Mouse (Mus musculus): Measurements from ENCODE around the gene Naa20. TPM values are rescaled to one million over a fixed set of nuclear protein-coding genes. Genes with fewer than 3 reads are reported as not detected.

Gene Naa20
- polyA plus RNA-seq, 1 experiment from 2014 or later: 145 TPM

DNA sequence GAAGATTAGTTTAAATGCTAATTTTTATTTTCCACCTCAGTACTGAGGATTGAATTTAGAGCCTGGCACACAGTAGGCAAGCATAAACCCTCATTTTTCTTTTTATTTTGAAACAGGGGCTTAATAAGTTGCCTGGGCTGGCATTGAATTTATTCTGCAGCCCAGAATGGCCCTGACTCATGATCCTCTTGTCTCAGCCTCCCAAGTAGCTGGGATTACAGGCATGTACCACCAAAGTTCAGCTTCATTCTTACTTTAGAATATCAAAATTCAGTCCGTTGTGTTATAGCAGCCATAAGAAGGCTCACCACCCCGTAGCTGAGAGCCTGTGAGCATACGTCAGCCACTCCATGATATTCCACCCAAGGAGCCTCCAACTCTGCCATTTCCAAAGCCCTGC lies 35.7 kb upstream of the Naa20 start:
- no peak for ATAC-seq (ENCODE audit: low read depth)
- H3K4me2 ChIP-seq (ENCODE audit: low read depth, low read length): no peak overlapping the region
- H3K9ac ChIP-seq (replicated peaks; ENCODE audit: low read depth, low read length): no peak overlapping the region
- H3K27ac ChIP-seq (ENCODE audit: low read depth, low read length): no peak overlapping the region
- no peaks in the 10 kb centered on the region for H3K27me3 ChIP-seq (ENCODE audit: control insufficient read depth, insufficient read depth, low read length)
- H3K4me1 ChIP-seq (ENCODE audit: control insufficient read depth, insufficient read depth, low read length): no peaks in the 10 kb centered on the region
- no peaks in the 10 kb centered on the region for H3K36me3 ChIP-seq (ENCODE audit: control insufficient read depth, insufficient read depth, low read length)
- no peaks in the 10 kb centered on the region for H3K9me3 ChIP-seq (ENCODE audit: control insufficient read depth, low read length)
- whole genome bisulfite sequencing: 98% methylated on average over 3 of the region's 3 CpGs
- H3K4me3 ChIP-seq (ENCODE audit: low read depth, low read length): no peak overlapping the region

DNA sequence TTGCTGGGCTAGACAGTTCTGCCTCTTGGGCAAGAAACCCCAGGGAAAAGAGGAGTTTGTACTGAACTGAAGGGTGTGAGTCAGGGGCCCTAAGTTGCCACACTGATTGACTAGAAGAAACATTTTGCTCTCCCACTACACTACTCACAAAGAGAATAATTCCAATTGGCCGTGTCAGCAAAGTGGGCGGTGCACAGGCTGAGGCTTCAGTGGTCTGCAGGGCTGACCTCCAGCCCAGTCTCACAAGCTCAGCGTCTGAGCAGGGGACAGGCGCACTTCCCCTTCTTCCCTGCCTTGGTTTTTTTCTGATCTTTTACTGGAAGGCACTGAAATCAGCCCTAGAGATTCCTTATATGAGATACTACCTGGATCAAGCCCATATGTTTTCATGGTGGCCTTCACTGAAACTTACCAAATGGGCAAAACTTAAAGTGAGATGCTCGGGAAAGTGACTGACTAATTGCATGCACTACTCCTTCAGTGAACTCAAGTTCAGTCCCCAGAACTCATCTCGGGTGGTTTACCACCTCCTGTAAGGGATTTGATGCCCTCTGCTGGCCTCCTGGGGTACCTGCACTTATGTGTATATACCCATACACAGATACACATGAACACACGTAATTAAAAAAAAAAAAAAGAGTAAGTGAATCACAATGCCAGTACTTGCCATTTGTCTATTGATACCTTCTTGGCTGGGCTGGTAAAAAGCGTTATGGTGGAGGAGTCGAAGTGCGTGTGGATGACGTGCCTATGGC lies 35.0 kb upstream of the Naa20 start:
- Histone ChIP-seq H3K4me1 (ENCODE audit: control insufficient read depth, insufficient read depth, low read length) (no peaks in the 10 kb centered on the region), H3K4me3 (ENCODE audit: low read depth, low read length) (no peak overlapping the region), H3K4me2 (ENCODE audit: low read depth, low read length) (no peak overlapping the region), H3K27me3 (ENCODE audit: control insufficient read depth, insufficient read depth, low read length) (no peaks in the 10 kb centered on the region), H3K36me3 (ENCODE audit: control insufficient read depth, insufficient read depth, low read length) (no peaks in the 10 kb centered on the region), H3K9me3 (ENCODE audit: control insufficient read depth, low read length) (no peaks in the 10 kb centered on the region), H3K27ac (ENCODE audit: low read depth, low read length) (no peak overlapping the region), H3K9ac (replicated peaks; ENCODE audit: low read depth, low read length) (no peak overlapping the region)
- WGBS: 93% methylated on average over 11 of the region's 11 CpGs
- ATAC-seq (ENCODE audit: low read depth): no peak

DNA sequence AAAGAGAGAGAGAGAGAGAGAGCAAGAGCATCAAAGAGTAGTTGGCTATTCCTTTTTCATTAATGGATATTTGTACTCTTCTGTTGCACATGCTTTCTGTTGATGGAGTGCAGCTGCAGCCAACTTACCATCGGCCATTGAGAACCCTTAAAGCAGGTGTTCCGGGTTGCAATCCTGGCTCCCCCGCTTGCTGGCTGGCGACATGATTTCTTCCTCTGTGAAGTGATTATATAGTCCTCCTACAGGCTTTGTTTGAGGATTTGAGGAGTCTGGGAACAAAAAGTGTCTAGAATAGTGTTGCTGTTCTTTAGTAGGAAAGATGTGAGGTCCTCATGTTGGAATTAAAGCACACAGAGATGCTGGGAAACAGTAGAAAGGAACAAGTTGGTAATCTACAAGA lies 30.6 kb upstream of the Naa20 start:
- H3K27me3 ChIP-seq (ENCODE audit: control insufficient read depth, insufficient read depth, low read length): no peaks in the 10 kb centered on the region
- ATAC-seq (ENCODE audit: low read depth): no peak
- no peak overlapping the region for H3K9ac ChIP-seq (replicated peaks; ENCODE audit: low read depth, low read length)
- WGBS: 86% methylated on average over 4 of the region's 4 CpGs
- H3K4me2 ChIP-seq (ENCODE audit: low read depth, low read length): no peak overlapping the region
- H3K4me1 ChIP-seq (ENCODE audit: control insufficient read depth, insufficient read depth, low read length): no peaks in the 10 kb centered on the region
- H3K27ac ChIP-seq (ENCODE audit: low read depth, low read length): no peak overlapping the region
- H3K4me3 ChIP-seq (ENCODE audit: low read depth, low read length): no peak overlapping the region
- H3K9me3 ChIP-seq (ENCODE audit: control insufficient read depth, low read length): no peaks in the 10 kb centered on the region
- H3K36me3 ChIP-seq (ENCODE audit: control insufficient read depth, insufficient read depth, low read length): no peaks in the 10 kb centered on the region; the same call in 1 of the 2 replicates

DNA sequence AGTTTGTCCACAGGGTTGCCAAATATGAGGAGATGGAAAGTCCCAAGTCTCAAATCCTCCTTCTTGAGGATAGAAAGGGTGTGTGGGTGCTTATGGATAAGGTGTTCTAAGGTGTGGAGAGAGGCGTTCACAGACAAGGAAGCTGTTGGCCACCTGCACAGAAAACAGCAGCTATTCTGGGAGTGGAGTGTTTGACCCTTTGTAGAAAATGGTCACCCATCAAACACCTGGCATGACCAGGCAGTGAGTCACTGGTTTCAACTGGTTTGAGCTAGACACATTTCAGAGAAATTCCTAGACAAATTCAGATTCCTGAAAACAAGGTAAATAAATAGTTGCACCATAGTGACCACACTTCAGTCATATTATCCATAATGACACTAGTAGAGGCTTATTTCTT lies 29.8 kb upstream of the Naa20 start:
- no peak overlapping the region for H3K4me3 ChIP-seq (ENCODE audit: low read depth, low read length)
- H3K27ac ChIP-seq (ENCODE audit: low read depth, low read length): no peak overlapping the region
- H3K4me1 ChIP-seq (ENCODE audit: control insufficient read depth, insufficient read depth, low read length): no peaks in the 10 kb centered on the region
- no peak overlapping the region for H3K9ac ChIP-seq (replicated peaks; ENCODE audit: low read depth, low read length)
- H3K27me3 ChIP-seq (ENCODE audit: control insufficient read depth, insufficient read depth, low read length): no peaks in the 10 kb centered on the region
- H3K4me2 ChIP-seq (ENCODE audit: low read depth, low read length): no peak overlapping the region
- H3K36me3 ChIP-seq (ENCODE audit: control insufficient read depth, insufficient read depth, low read length): no peaks in the 10 kb centered on the region; the same call in 1 of the 2 replicates
- WGBS: 94% methylated on average over 1 of the region's 1 CpGs
- ATAC-seq (ENCODE audit: low read depth): no peak
- no peaks in the 10 kb centered on the region for H3K9me3 ChIP-seq (ENCODE audit: control insufficient read depth, low read length)

DNA sequence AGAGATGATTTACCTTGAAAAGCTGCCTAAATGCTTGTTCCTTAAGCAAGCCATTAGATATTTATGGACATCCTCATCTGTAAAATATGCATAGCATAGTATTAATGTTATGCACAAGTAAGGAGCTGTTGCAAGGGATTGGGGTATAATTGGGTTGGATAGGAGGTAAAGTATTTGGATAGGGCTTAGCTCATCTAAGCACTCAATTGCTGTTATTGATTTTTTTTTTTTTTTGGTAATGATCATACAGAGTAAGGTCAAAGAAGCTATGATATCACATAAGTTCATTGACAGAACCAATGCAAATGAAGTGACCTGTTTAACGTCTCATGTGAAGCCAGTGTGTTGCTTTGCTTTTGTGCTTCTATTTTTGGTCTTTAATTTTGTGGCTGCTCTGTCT lies 27.9 kb upstream of the Naa20 start:
- H3K27me3 ChIP-seq (ENCODE audit: control insufficient read depth, insufficient read depth, low read length): no peaks in the 10 kb centered on the region
- 77% methylated on average over 1 of the region's 1 CpGs for WGBS
- no peak overlapping the region for H3K27ac ChIP-seq (ENCODE audit: low read depth, low read length)
- no peaks in the 10 kb centered on the region; the same call in 1 of the 2 replicates for H3K36me3 ChIP-seq (ENCODE audit: control insufficient read depth, insufficient read depth, low read length)
- H3K9ac ChIP-seq (replicated peaks; ENCODE audit: low read depth, low read length): no peak overlapping the region
- no peak overlapping the region for H3K4me3 ChIP-seq (ENCODE audit: low read depth, low read length)
- ATAC-seq (ENCODE audit: low read depth): no peak
- H3K4me2 ChIP-seq (ENCODE audit: low read depth, low read length): no peak overlapping the region
- H3K4me1 ChIP-seq (ENCODE audit: control insufficient read depth, insufficient read depth, low read length): no peaks in the 10 kb centered on the region
- no peaks in the 10 kb centered on the region for H3K9me3 ChIP-seq (ENCODE audit: control insufficient read depth, low read length)

DNA sequence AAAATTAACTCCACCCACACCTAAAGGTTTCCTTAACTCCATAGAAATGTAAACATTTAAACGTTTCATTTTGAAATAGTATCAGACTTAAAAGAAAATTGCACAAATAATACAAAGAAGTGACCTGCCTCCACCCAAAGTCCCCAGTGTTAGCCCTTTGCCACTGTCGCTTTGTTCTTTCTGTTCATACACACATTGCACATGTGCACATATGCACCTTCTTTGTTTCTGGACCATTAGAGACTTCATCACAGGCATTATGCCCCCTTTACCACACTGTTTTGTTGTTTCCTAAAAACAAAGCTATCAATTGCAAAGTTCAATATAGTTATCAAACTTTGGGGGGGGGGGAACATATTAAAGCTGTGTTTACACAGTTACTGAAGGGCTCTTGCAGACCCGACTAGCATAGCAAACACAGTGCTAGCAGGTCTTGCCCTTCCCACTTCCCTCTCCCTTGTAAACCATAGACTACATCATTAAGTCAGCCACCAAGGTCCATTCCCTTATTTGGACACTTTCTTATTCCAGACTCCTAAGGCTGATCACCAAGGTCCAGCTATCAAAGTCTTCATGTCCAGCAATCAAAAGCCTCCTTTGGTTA lies 26.9 kb upstream of the Naa20 start:
- no peaks in the 10 kb centered on the region for H3K27me3 ChIP-seq (ENCODE audit: control insufficient read depth, insufficient read depth, low read length)
- no peak overlapping the region for H3K4me3 ChIP-seq (ENCODE audit: low read depth, low read length)
- no peaks in the 10 kb centered on the region for H3K4me1 ChIP-seq (ENCODE audit: control insufficient read depth, insufficient read depth, low read length)
- ATAC-seq (ENCODE audit: low read depth): no peak
- no peak overlapping the region for H3K27ac ChIP-seq (ENCODE audit: low read depth, low read length)
- WGBS: 80% methylated on average over 3 of the region's 3 CpGs
- no peak overlapping the region for H3K4me2 ChIP-seq (ENCODE audit: low read depth, low read length)
- no peak overlapping the region for H3K9ac ChIP-seq (replicated peaks; ENCODE audit: low read depth, low read length)
- no peaks in the 10 kb centered on the region; the same call in 1 of the 2 replicates for H3K36me3 ChIP-seq (ENCODE audit: control insufficient read depth, insufficient read depth, low read length)
- no peaks in the 10 kb centered on the region for H3K9me3 ChIP-seq (ENCODE audit: control insufficient read depth, low read length)

DNA sequence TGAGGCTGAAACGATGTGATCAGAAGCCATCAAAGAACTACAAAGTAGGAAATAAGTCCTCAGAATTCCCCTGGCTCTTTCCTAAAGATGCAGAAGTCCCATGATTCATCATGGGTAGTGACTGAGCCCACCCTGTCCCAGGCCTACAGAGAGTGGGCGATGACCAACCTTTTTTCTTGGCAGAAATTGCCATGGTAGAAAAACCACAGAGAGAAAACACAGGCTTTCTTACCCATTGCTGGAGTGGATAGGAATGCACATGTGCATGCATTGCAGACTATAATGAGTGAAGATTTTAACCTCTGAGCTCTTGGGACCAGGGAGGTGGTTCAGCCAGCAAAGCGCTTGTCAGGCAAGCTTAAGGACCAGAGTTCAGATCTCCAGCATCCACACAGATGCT lies 24.7 kb upstream of the Naa20 start:
- no peak overlapping the region for H3K4me2 ChIP-seq (ENCODE audit: low read depth, low read length)
- no peaks in the 10 kb centered on the region for H3K27me3 ChIP-seq (ENCODE audit: control insufficient read depth, insufficient read depth, low read length)
- H3K9me3 ChIP-seq (ENCODE audit: control insufficient read depth, low read length): no peaks in the 10 kb centered on the region
- H3K4me1 ChIP-seq (ENCODE audit: control insufficient read depth, insufficient read depth, low read length): no peaks in the 10 kb centered on the region
- WGBS: 91% methylated on average over 3 of the region's 3 CpGs
- H3K9ac ChIP-seq (replicated peaks; ENCODE audit: low read depth, low read length): no peak overlapping the region
- no peak for ATAC-seq (ENCODE audit: low read depth)
- H3K4me3 ChIP-seq (ENCODE audit: low read depth, low read length): no peak overlapping the region
- H3K27ac ChIP-seq (ENCODE audit: low read depth, low read length): no peak overlapping the region
- H3K36me3 ChIP-seq (ENCODE audit: control insufficient read depth, insufficient read depth, low read length): no peaks in the 10 kb centered on the region; the same call in 1 of the 2 replicates

DNA sequence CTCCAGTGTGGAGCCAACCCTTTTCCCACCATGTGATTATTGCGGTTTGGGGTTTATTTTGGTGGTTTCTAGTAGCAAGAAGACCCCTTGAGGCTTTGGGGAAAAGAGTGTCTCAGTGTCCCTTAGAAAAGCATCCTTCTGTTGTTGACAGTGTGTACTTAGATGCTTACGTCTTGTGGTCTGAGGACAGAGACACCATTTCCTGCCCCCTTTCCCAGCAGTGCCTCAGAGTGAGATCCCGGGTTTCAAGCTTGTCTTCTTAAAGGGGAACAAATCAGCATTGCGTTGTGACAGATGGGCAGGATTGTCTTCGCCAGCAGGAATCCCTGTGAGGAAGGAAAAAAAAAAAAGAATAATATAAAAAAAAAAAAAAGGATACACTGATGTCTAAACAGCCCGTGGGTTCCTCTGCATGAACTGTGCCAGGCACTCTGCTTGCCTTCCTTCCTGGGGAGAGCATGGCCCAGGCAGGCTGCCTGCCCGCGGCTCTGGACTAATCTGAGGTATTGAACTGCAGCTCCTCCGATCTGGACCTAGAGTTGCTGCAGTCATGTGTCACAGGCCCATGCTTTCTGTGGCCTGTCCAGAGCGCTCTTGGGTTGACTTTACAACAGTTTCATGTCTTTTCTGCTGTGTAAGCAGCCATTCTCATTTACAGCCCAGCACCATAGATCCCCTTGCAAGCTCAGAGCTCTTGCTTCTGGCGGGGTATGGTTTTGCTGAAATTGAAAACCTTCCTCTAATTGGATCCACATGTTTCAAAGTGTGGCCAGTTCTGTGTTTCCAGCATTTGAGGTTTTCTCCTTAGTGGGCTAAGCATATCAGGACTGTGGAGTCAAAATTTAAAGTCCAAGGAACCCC lies 20.8 kb upstream of the Naa20 start:
- Histone ChIP-seq H3K4me1 (ENCODE audit: control insufficient read depth, insufficient read depth, low read length) (no peaks in the 10 kb centered on the region), H3K27me3 (ENCODE audit: control insufficient read depth, insufficient read depth, low read length) (no peaks in the 10 kb centered on the region), H3K36me3 (ENCODE audit: control insufficient read depth, insufficient read depth, low read length) (peaks cover 6% of the 10 kb centered on the region), H3K4me2 (ENCODE audit: low read depth, low read length) (no peak overlapping the region), H3K9ac (replicated peaks; ENCODE audit: low read depth, low read length) (no peak overlapping the region), H3K4me3 (ENCODE audit: low read depth, low read length) (no peak overlapping the region), H3K9me3 (ENCODE audit: control insufficient read depth, low read length) (no peaks in the 10 kb centered on the region), H3K27ac (ENCODE audit: low read depth, low read length) (no peak overlapping the region)
- ATAC-seq (ENCODE audit: low read depth): peak; percentile 49; the same call in 1 of the 2 replicates
- WGBS: 65% methylated on average over 11 of the region's 11 CpGs

DNA sequence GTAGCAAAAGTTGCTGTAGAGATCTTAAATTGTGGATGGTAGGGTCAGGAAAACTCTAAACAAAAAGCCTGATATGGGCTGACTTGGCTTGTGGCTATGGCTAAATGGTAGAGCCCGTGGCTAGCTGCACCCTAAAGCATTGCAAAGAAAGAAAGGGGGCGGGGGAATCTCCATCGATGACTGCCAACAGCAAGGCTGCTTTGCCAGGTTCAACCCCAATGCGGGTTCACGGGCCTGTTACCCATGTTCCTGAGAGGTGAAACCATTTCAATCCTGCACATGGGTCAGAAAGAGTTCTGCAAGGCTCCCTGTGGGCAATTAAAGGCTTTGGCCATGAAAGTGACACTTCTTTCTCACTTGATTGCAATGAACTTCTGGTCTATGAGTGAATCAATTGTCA lies 20.0 kb upstream of the Naa20 start:
- Histone ChIP-seq H3K4me3 (ENCODE audit: low read depth, low read length) (no peak overlapping the region), H3K4me1 (ENCODE audit: control insufficient read depth, insufficient read depth, low read length) (no peaks in the 10 kb centered on the region), H3K9me3 (ENCODE audit: control insufficient read depth, low read length) (no peaks in the 10 kb centered on the region), H3K27me3 (ENCODE audit: control insufficient read depth, insufficient read depth, low read length) (no peaks in the 10 kb centered on the region), H3K36me3 (ENCODE audit: control insufficient read depth, insufficient read depth, low read length) (peaks cover 6% of the 10 kb centered on the region), H3K4me2 (ENCODE audit: low read depth, low read length) (no peak overlapping the region), H3K9ac (replicated peaks; ENCODE audit: low read depth, low read length) (no peak overlapping the region), H3K27ac (ENCODE audit: low read depth, low read length) (no peak overlapping the region)
- WGBS: 84% methylated on average over 5 of the region's 5 CpGs
- no peak for ATAC-seq (ENCODE audit: low read depth)
